ENCODE assay signal across 13 mouse cellular contexts in genomic region chr14:25405191-25405590, GRCm38 (mm10). TPM values are rescaled to one million over a fixed set of nuclear protein-coding genes. Genes with fewer than 3 reads are reported as not detected.
DNase-seq lines count a peak whose midpoint lies in the region; ATAC-seq lines count a peak whose summit lies in the region.
"Had no signal": no experiment of that assay in that cellular context is flagged by ENCODE, and none has a peak within 500 bp of the region (broad histone marks: within the 10 kb centered on the region; RNA-seq: fewer than 3 reads in every experiment).

No protein-coding gene starts in this region.

- peaks cover 58% of the 10 kb centered on the region for H3K4me1 ChIP-seq in heart, embryonic 12.5 days (replicated peaks)
- H3K4me1 ChIP-seq in forebrain, embryonic 11.5 days (replicated peaks; ENCODE audit: control insufficient read depth, insufficient read depth, low read length): no peaks in the 10 kb centered on the region

- H3K4me2 ChIP-seq in heart, embryonic 12.5 days: no peak overlapping the region
- no peak overlapping the region for H3K4me2 ChIP-seq in forebrain, embryonic 11.5 days (ENCODE audit: low read depth, low read length, severe bottlenecking)
- H3K4me2 ChIP-seq: hindbrain, embryonic 13.5 days had no signal

- H3K27ac ChIP-seq in heart, embryonic 12.5 days (ENCODE audit: poor library complexity, severe bottlenecking): no peak overlapping the region; the same call in 1 of the 2 replicates
- H3K27ac ChIP-seq in forebrain, embryonic 11.5 days (ENCODE audit: low read depth, low read length): no peak overlapping the region
- H3K27ac ChIP-seq: hindbrain, embryonic 13.5 days had no signal

- no peak overlapping the region for H3K4me3 ChIP-seq in heart, embryonic 12.5 days
- H3K4me3 ChIP-seq in forebrain, embryonic 11.5 days (ENCODE audit: low read depth, low read length): no peak overlapping the region
- H3K4me3 ChIP-seq: hindbrain, embryonic 13.5 days had no signal

- intact Hi-C loops in heart, postnatal 25 days (cut with DNase I): loop anchor here (2.0 kb wide), 1 partner anchor 48 kb away; no protein-coding TSS in a partner anchor

- H3K9me3 ChIP-seq in heart, embryonic 12.5 days (replicated peaks): no peaks in the 10 kb centered on the region
- H3K9me3 ChIP-seq in forebrain, embryonic 11.5 days (ENCODE audit: control insufficient read depth, low read length): no peaks in the 10 kb centered on the region
- H3K9me3 ChIP-seq: hindbrain, embryonic 13.5 days had no signal

- 54% methylated on average over 4 of the region's 4 CpGs for WGBS in heart, embryonic 12.5 days
- 87% methylated on average over 4 of the region's 4 CpGs for WGBS in forebrain, embryonic 11.5 days

- no peak for ATAC-seq in heart, embryonic 12.5 days (ENCODE audit: insufficient number of reproducible peaks, low FRiP score)
- ATAC-seq in activated CD4-positive, CD25-positive, alpha-beta regulatory T cell, adult 4 months: no peak
- no peak for ATAC-seq in forebrain, embryonic 11.5 days (replicated peaks; ENCODE audit: low FRiP score)

- peak; percentile 76 to 80 for DNase-seq in heart, adult 18-20 months
- DNase-seq in 3134 (ENCODE audit: extremely low read depth, insufficient read length, low spot score): peak; percentile 11
- DNase-seq in adrenal gland, postnatal 14 days: peak; percentile 82
- peak; percentile 18 for DNase-seq in heart, postnatal 25 days (ENCODE audit: low spot score)
- no peak for DNase-seq in forebrain, embryonic 11.5 days (ENCODE audit: low spot score)
- no peak for DNase-seq in right cerebral cortex, postnatal 10 days (ENCODE audit: low spot score in 2 of 2)
- DNase-seq: cerebellum, adult 8-10 months; right cerebral cortex, postnatal 4 days; thymus, postnatal 25 days had no signal

- H3K9ac ChIP-seq in heart, embryonic 12.5 days: no peak overlapping the region
- H3K9ac ChIP-seq in forebrain, embryonic 11.5 days (ENCODE audit: low read length): no peak overlapping the region
- H3K9ac ChIP-seq: hindbrain, embryonic 13.5 days had no signal

- H3K27me3 ChIP-seq in heart, embryonic 12.5 days (replicated peaks): no peaks in the 10 kb centered on the region
- H3K27me3 ChIP-seq in forebrain, embryonic 11.5 days (ENCODE audit: control insufficient read depth, insufficient read depth, low read length): no peaks in the 10 kb centered on the region
- H3K27me3 ChIP-seq: CH12.LX had no signal

- no peaks in the 10 kb centered on the region for H3K36me3 ChIP-seq in heart, embryonic 12.5 days
- no peaks in the 10 kb centered on the region for H3K36me3 ChIP-seq in forebrain, embryonic 11.5 days (ENCODE audit: control insufficient read depth, insufficient read depth, low read length)
- H3K36me3 ChIP-seq: hindbrain, embryonic 13.5 days had no signal

RNA-seq across cellular contexts. Expression of gene Zmiz1, which starts 53.8 kb away (rescaled TPM):
- total RNA-seq in heart, adult 18-20 months (2021): 10 to 100 TPM; 32.5 to 38.5 TPM
- 34.2 and 41.4 TPM in 2 replicates for polyA plus RNA-seq in heart, embryonic 12.5 days (2016; fragmentation: Nextera tagmentation; extraction: Ambion mirVana)
- 96.4 and 96.9 TPM in 2 replicates for total RNA-seq in adrenal gland, postnatal 14 days (2021)
- total RNA-seq in heart, postnatal 25 days (2021): 10 to 100 TPM; 40.2 to 49.9 TPM
- polyA plus RNA-seq in activated CD4-positive, CD25-positive, alpha-beta regulatory T cell, adult 4 months (2017; shearing (Covaris generic)): 10 to 100 TPM; 23.8 to 27.9 TPM
- 70.1 and 71.2 TPM in 2 replicates for polyA plus RNA-seq in forebrain, embryonic 11.5 days (2014; fragmentation: Nextera tagmentation; extraction: Ambion mirVana)

Comparison
In these comparisons a context has a peak if more than half of its experiments do, and no peak if none do; other contexts are left out.
1. DNase-seq: peak in heart, adult 18-20 months (2 of 2), 3134 (single experiment), adrenal gland, postnatal 14 days (single experiment) and heart, postnatal 25 days (single experiment); none in forebrain, embryonic 11.5 days (single experiment) and right cerebral cortex, postnatal 10 days (0 of 2).